Mouse (Mus musculus): ENCODE data around the gene Olfr196. TPM values are rescaled to one million over a fixed set of nuclear protein-coding genes. Genes with fewer than 3 reads are reported as not detected.

The Olfr196 gene
- not detected for total RNA-seq (2023)

DNA sequence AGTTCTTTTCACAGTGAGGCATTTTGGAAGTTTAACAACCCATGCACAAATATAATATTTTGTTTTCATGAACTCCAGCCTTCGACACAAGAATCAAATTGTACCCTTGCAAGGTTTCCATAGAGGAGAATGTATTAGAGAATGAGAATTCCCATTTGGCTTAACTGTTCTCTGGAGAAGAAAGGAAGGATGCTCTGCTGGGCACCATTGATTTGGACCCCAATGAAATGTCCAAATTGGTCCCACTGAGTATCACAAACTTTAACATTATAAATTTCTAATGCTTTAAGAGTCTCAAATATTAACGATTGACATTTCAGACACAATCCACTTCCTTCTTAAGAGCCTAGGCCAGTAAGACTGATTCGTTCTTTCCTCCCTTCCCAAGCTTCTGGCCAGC is at the start of gene Olfr196:
Gene Olfr196 (minus strand): TSS at position 101 of the 400 bp plus-strand sequence.

DNA sequence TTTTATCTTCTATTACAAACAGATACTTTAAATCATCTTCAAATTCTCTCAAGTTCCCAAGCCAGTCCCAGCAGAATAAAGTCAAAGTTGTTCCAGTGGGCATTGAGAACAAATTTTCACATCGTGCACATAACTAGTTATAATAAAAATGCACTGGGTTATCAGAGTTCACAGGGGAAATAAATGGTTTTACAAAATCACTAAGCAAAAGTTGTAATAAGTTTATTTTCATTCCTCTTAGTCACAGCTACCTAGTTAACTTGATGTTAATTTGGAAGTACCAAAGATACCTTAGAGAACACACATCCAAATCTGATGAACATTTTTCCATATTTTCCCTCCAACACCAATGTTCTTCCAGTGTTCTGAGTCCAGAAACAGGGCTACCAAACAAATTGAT is 49.4 kb upstream of the Olfr196 start, which contains the start of gene Olfr199:
Gene Olfr199 (minus strand): TSS at position 101 of the 400 bp plus-strand sequence.

DNA sequence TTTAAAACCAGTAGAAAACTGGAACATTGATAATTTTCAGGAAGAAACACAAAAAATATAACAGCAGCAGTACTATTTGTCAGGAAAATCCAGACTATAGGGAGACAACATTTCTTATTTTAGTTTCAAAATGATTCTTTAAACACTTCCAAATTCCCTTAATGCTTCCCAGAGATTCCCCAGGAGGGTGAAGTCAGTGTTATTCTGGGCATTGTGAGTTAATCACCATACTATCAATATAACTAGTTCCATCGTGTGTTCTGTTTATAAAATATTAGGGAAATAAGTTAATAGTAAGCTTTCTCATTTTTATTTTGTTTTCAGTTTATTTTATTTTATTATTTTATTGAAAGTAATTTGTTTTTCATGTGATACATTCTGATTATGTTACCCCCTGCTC is 33.2 kb upstream of the Olfr196 start, which contains the start of gene Olfr198:
Gene Olfr198 (minus strand): TSS at position 101 of the 400 bp plus-strand sequence.

DNA sequence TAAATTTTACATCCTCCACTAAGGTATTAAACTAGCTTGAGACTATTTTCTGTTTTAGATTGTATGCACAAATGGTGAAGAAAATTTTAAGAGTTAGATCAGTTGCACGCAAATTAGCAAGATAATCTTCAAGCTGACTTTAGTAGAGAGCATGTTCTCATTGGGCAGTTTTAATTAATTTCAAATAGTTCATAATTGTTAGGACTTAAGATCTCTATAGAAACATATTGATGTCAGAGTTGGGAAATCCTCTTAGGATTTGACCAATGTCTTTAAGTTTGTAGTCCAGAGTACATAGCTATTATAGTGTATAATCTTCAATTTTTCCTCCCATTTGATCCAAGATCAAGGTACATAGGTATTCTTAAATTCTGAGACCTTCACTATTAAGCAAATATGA is 23.5 kb downstream of the Olfr196 start, which contains the start of gene Olfr195:
Gene Olfr195 (plus strand): TSS at position 301 of the 400 bp plus-strand sequence.

DNA sequence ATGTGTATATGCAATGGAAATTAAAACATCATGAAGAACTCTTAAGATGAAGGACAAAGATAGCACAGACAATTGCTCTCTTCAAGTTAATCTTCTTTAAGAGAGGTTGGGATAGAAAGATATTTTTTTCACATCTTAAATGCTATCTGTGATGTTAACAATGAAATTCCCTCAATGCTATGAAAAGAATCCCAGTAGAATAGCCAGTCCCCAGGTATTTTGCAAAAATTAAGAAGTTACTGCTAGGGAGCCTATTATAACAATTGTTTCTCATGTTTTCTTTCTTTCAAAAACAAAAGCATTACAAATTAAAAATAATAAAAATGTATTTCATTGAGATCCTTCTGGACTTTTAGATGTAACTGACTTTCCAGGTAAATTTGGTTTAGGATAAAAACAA is 49.3 kb downstream of the Olfr196 start, which contains the start of gene Olfr194:
Gene Olfr194 (minus strand): TSS at position 101 of the 400 bp plus-strand sequence.

Other genes starting within 250 kb of the Olfr196 start
- gene Olfr181, start 241.7 kb downstream of the Olfr196 start, total RNA-seq (2023) = not detected
- not detected for gene Olfr180, start 241.1 kb downstream of the Olfr196 start, total RNA-seq (2023)
- gene Olfr183, start 175.1 kb downstream of the Olfr196 start, total RNA-seq (2023) = not detected
- gene Olfr186, start 140.2 kb downstream of the Olfr196 start, total RNA-seq (2023) = not detected
- gene Olfr187, start 130.7 kb downstream of the Olfr196 start, total RNA-seq (2023) = not detected
- gene Olfr190, start 92.4 kb downstream of the Olfr196 start, total RNA-seq (2023) = not detected
- not detected for gene Olfr191, start 80.6 kb downstream of the Olfr196 start, total RNA-seq (2023)
- not detected for gene Olfr193, start 58.6 kb downstream of the Olfr196 start, total RNA-seq (2023)
- not detected for gene Olfr194, start 49.4 kb downstream of the Olfr196 start, total RNA-seq (2023)
- not detected for gene Olfr195, start 23.4 kb downstream of the Olfr196 start, total RNA-seq (2023)
- not detected for gene Olfr198, start 33.1 kb upstream of the Olfr196 start, total RNA-seq (2023)
- not detected for gene Olfr199, start 49.3 kb upstream of the Olfr196 start, total RNA-seq (2023)
- not detected for gene Olfr201, start 102.2 kb upstream of the Olfr196 start, total RNA-seq (2023)
- not detected for gene Olfr202, start 116.3 kb upstream of the Olfr196 start, total RNA-seq (2023)
- not detected for gene Olfr203, start 128.4 kb upstream of the Olfr196 start, total RNA-seq (2023)
- gene Olfr204, start 147.8 kb upstream of the Olfr196 start, total RNA-seq (2023) = not detected
- gene Olfr205, start 160.7 kb upstream of the Olfr196 start, total RNA-seq (2023) = not detected
- gene Olfr206, start 178.8 kb upstream of the Olfr196 start, total RNA-seq (2023) = not detected
- gene Olfr209, start 193.5 kb upstream of the Olfr196 start, total RNA-seq (2023) = not detected
- gene Gabrr3, start 236.9 kb upstream of the Olfr196 start, total RNA-seq (2023) = not detected

All from B cell, adult 67 days (primary cell).